Mouse (Mus musculus) thymus, postnatal 14 days (tissue): ENCODE results near the gene Sar1b.

Experiments
- DNase-seq: peaks from one replicate; pipeline ENCODE4 v3.0.0; 2021

Sar1b gene

DNA sequence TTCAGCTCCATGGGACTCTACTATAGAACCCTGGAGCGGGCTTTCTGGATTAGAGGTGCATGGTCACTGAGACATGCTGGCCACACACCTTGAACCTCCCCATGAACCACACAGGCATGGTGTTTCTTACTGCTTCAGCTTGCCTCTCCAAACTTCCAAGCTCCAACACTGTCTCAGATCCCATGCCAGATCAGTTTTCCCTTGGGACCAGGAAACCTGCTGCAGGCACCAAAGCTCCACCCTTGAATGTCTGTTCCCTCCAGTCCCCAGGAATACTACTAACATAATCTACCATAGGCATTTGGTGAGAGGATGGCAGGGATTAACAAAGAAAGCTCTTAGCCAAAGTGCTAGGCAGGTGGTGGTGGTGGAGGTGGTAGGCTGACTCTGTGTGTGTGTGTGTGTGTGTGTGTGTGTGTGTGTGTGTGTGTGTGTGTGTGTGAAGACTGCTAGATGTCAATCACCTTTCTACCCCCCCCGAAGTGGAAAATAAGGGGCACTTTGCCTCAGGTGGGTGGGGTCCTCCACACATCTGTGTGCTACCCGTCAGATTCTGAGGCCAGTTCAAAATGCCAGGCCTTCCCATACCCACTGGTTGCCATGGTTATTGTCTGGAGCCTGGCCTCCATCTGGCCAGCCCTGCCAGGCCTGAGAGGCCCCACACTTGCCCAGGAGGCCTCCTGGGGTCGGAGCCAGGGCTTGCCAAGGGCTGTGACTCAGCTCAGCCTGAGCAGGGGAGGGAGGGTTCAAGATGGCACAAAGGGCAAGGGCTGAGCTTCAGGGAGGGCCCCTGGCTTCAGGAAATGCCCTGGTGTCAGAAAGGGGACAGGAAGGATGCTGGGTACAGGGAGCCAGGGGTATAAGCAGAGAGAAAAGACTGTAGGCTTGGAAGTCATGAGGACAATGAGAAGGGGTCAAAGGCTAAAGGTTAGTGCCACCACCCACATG, 68.7 kb downstream of the Sar1b start:
- no peak for DNase-seq

DNA sequence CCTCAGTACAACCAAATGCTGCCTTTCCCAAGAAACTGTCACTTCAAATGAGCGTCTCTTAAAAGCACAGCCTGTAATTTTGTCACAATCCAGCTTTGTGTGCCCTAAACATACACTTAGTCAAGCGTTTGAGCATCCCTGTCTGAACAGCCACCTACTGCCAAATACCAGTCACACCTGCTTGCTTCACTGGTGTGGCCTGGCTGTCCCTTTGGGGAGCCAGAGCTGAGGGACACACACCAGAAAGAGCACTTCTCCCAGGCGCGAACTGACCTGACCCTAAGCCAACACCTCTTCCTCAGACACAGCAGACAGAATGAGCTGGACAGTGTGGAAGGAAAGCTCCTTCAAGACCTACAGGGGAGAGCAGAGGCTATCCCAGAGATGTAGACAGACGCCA, 69.5 kb downstream of the Sar1b start:
- no peak for DNase-seq

DNA sequence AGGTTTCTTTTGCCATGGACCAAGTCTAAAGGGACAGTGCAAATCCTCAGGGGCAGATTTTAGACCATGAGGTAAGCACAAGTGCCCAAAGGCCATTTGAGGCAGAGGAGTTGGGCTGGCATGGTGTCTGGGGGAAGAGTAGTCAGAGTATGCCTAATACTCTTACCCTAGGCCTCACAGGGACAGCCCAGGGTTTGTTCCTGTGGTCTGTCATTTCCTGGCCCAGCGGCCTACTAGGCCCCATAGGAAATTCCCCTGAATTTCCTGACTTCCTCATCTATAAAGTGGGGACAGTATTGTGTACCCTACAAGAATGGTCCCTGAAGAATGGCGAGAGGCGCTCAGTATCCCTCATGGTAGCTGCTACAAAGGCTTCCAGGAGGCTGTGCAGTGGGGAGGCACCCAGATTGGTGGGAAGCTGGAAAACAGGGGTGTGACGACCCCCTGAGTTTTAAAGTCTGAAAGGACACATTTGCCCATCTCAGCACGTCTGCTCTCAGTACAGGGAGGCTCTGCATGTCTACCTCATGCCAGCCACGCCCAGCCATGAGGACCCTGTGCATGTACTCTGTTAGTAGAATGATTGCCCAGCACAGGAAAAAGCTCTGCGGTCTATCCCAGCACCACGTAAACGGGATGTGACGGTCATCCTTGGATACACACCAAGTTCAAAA, 70.0 kb downstream of the Sar1b start:
- no peak for DNase-seq

DNA sequence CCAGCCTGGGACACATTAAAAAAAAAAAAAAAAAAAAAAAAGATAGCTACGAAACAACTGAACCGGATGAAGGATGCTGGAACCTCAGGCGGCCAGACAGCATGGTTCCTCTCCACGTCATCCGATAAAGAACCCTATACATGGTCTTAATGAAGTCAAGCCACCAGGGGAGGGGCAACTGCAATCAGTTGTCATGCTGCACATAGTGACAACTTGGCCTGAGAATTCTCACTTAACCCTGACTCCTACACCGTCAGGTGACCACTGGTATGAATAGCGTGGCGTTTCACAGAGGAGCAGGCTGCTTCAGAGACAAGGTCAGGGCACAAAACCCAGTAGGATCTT, 70.6 kb downstream of the Sar1b start:
- DNase-seq = no peak

DNA sequence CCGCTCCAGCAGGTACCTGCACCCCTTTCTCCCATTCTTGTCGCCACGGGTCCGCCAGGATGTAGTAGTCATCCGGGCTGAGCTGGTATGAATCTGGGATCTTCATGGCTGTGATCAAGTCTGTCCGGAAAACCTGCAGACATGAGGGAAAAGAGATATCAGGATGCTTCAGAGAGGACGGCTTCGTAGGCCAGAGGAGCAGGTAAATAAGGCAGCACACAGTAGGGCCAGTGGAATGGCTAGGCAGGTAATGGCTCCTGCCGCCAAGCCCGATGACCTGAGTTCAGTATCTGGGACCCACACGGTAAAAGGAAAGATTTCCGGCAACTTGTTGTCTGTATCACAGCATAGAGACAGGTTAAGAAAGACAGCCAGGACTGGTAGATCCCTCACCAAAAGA, 72.1 kb downstream of the Sar1b start:
- DNase-seq = no peak

DNA sequence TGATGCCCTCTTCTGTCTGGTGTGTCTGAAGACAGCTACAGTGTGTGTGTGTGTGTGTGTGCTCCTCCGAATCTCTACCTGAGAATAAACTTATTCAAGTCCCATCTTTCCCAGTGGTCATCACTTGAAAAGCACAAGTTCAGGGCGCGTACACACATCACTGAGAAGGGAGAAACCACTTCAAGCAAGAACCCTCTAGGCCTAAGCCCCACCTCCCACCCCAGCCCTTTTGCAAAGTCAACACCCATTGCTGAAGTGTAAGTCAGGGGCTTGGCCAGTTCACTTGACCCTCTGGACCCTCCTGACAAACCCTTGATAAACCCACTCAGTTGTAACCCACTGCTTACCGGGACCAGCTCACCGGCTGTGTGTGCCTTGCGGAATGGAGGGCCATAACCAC, 73.0 kb downstream of the Sar1b start:
- no peak for DNase-seq

DNA sequence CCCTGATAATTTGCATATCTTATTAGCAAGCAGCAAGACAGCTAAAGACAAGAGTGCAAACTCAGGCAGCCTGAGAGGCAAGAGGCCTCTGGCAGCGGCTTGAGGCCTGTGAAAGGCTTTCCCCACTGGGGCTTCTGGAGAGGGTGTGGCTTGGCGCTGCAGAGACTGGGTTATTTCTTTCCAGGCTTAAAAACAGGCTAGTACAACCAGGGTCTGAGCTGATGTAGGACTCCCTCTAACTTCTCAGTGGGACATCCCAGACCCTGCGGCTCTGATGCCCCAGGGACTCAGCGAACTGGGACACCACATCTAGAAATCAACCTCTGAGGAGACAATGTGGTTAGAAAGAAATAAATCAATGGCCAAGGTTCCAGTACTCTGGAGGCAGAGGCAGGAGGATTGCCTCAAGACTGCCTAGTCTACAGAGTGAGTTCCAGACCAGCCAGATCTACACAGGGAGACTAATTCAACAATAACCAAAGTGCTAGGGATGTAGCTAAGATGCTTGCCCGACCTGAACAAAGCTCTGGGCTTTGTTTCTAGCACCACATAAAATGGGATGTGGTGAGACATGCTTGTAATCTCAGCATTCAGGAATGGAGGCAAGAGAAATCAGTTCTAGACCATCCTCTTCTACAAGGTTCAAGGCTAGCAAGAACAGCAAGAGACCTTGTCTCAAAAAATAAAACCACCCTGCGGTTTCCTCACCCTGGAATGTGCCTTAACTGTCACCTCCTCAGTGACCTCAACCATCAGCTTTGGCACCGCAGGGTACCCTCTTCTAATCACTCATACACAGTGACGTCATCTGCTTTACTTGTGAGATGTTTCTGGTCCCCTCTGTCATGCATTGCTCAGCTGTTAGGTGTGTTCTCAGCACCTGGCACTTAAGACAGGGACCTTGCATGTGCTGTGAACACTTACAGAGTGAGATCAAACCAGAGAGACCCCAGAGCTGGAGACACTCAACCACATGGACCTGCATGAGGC, 74.0 kb downstream of the Sar1b start:
- DNase-seq = no peak

DNA sequence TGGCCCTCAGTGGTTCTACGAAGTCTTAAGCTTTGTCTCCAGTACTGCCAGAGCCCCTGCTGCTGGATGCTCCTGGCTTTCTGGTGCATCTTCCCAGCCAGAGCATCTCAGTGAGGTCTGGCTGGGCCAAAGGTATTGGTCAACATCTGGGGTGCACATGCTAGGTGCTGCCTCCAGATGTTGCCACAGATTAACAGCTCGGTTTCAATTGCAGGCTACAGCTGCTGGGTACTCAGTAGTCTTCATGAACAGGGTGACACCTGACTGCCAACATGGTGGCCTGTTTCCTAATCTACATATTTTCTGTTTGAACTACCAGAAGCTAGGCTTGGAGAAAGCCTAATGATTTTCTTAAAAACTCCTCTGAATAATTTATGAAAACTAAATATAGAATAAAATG, 75.6 kb downstream of the Sar1b start:
- DNase-seq = no peak

DNA sequence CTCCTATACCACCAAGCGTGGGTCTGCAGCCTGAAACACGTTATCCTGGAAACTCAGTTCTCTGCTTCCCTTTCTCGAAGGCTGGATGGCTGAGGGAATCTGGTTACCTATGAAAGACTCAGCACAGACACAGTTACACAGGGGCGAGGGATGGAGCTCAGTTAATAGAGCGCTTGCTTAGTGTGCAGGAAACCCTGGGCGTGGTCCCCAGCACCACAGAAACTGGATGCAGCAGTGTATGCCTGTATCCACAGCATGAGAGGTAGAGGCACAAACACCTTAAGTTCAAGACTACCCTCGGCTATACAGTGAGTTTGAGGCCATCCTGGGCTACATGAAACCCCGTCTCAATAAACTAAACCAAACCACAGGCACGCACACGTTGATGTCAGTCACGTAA, 76.5 kb downstream of the Sar1b start:
- DNase-seq = no peak

DNA sequence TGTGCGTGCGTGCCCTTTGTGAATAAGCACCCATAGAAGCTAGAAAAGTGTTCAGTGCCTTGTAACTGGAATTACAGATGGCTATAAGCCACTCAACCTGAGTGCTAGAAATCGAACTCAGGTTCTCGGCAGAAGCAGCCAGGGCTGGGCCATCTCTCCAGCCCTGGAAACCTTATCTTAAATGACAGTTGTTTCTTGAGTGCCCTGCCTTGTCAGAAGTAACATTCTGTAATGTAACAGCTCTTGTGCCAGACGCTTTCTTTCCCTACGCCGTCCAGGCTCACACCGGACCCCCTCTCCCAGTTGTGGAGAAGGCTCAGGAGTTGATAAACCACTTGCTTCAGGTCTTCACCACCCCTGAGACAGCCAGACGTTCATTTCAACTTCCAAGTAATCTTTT, 77.2 kb downstream of the Sar1b start:
- no peak for DNase-seq

DNA sequence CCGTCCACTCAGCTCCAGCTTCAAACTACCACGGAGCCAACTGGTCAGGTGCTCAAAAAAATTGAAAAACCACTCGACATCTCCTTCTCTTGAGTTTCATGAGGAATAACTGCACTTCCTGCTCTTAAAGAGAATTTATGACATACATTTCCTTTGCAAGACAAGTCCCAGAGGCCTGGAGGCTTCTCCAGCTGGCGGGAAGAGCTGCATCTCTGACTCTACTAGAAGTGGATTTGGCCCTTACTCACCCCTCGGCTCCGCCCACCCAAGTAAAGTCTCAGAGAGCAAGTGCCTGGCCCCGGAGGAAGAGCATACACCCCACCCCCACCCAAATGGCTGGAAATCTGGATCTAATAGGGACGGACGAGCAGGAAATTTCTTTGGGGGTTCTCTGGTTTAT, 77.7 kb downstream of the Sar1b start:
- no peak for DNase-seq
